12 mouse cellular contexts compared by ENCODE assay signal in the genomic region with DNA sequence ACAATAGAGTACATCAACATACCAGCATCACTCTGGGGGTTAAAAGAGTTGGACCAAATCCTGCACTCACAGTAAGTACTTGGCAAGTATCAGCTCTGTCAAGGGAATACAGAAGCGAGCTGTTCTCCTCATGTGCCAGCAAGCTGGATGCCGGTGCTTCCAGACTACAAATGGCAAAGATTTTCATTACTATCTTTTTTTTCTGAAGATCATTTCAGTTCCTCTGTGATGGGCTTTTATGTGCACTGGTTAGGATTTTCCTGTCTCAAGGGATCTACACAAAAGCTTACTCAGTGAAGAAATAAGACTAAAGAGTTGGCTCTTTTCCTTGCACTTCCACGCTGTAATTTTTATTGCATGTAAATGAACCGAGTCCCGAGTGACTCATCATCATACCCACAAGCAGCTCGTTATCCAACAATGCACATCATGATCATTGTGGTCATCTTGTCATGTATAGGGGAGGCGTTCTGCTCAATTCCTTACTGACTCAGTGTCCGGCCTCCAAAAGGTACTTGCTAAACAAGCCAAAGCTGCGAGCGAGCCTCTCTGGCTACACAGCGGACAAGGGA. TPM values are rescaled to one million over a fixed set of nuclear protein-coding genes. Genes with fewer than 3 reads are reported as not detected.
A peak's percentile ranks its signal among the peaks of the same experiment; 100 is the strongest.
DNase-seq lines count a peak whose midpoint lies in the region; ATAC-seq and TF ChIP-seq lines count a peak whose summit lies in the region.
"Had no signal": no experiment of that assay in that cellular context is flagged by ENCODE, and none has a peak within 500 bp of the region (broad histone marks: within the 10 kb centered on the region; RNA-seq: fewer than 3 reads in every experiment).

No protein-coding gene starts in this region.

- no peaks in the 10 kb centered on the region for H3K27me3 ChIP-seq in hindbrain, embryonic 14.5 days (ENCODE audit: control insufficient read depth, insufficient read depth, low read length)
- no peaks in the 10 kb centered on the region for H3K27me3 ChIP-seq in hindbrain, embryonic 10.5 days (ENCODE audit: insufficient read depth, poor library complexity, severe bottlenecking)
- H3K27me3 ChIP-seq in forebrain, embryonic 14.5 days (replicated peaks; ENCODE audit: control insufficient read depth, insufficient read depth, low read length) = no peaks in the 10 kb centered on the region
- no peaks in the 10 kb centered on the region for H3K27me3 ChIP-seq in myocyte (ENCODE audit: control insufficient read depth, insufficient read depth, insufficient read length)
- no peaks in the 10 kb centered on the region for H3K27me3 ChIP-seq in heart, adult 2 months (ENCODE audit: control insufficient read depth, insufficient read depth, low read length)
- H3K27me3 ChIP-seq: embryonic facial prominence, embryonic 13.5 days; liver, embryonic 12.5 days; megakaryocyte, embryonic 14.5 days had no signal

- H3K4me3 ChIP-seq in hindbrain, embryonic 14.5 days (replicated peaks; ENCODE audit: low read length) = no peak overlapping the region
- no peak overlapping the region for H3K4me3 ChIP-seq in hindbrain, embryonic 10.5 days
- H3K4me3 ChIP-seq in forebrain, embryonic 14.5 days (ENCODE audit: low read depth, low read length) = no peak overlapping the region
- H3K4me3 ChIP-seq in myocyte = no peak overlapping the region
- H3K4me3 ChIP-seq in heart, adult 2 months = no peak overlapping the region
- H3K4me3 ChIP-seq: embryonic facial prominence, embryonic 13.5 days; liver, embryonic 12.5 days; megakaryocyte, embryonic 14.5 days had no signal

- 59% methylated on average over 11 of the region's 11 CpGs for WGBS in hindbrain, embryonic 14.5 days
- WGBS in hindbrain, embryonic 10.5 days = 87% methylated on average over 11 of the region's 11 CpGs
- WGBS in forebrain, embryonic 14.5 days = 35% methylated on average over 11 of the region's 11 CpGs
- WGBS in heart, adult 2 months = 65% methylated on average over 11 of the region's 11 CpGs

- TF ChIP-seq POLR2A in myocyte (IDR thresholded peaks at IDR 0.05; ENCODE audit: insufficient read length, low read depth) = no peak
- TF ChIP-seq POLR2A in heart, adult 2 months (IDR thresholded peaks at IDR 0.05; ENCODE audit: insufficient read depth, low read depth, low read length) = no peak

- TF ChIP-seq CTCF in heart, adult 2 months (IDR thresholded peaks at IDR 0.05) = no peak

- H3K27ac ChIP-seq in hindbrain, embryonic 14.5 days = no peak overlapping the region
- H3K27ac ChIP-seq in hindbrain, embryonic 10.5 days = no peak overlapping the region
- H3K27ac ChIP-seq in forebrain, embryonic 14.5 days (ENCODE audit: low read depth, low read length) = no peak overlapping the region
- H3K27ac ChIP-seq in heart, adult 2 months = no peak overlapping the region
- H3K27ac ChIP-seq: embryonic facial prominence, embryonic 13.5 days; liver, embryonic 12.5 days had no signal

- no peaks in the 10 kb centered on the region for H3K79me2 ChIP-seq in myocyte (ENCODE audit: control insufficient read depth, insufficient read depth)
- H3K79me2 ChIP-seq in heart, adult 2 months (replicated peaks; ENCODE audit: control insufficient read depth, insufficient read depth, low read length) = no peaks in the 10 kb centered on the region

- intact Hi-C loops in heart, adult 2 months (cut with DNase I) = no loop called here

- TF ChIP-seq EP300 in heart, adult 2 months (IDR thresholded peaks at IDR 0.05; ENCODE audit: insufficient read depth, low read depth, low read length) = no peak

- peak; percentile 55 for ATAC-seq in hindbrain, embryonic 14.5 days (ENCODE audit: low FRiP score)
- peak; percentile 65; the same call in 1 of the 2 replicates for ATAC-seq in forebrain, embryonic 14.5 days
- no peak for ATAC-seq in inflammation-experienced regulatory T-cells, adult 6 months
- ATAC-seq: liver, embryonic 12.5 days had no signal

- no peaks in the 10 kb centered on the region for H3K36me3 ChIP-seq in hindbrain, embryonic 14.5 days (replicated peaks; ENCODE audit: control insufficient read depth, insufficient read depth)
- no peaks in the 10 kb centered on the region for H3K36me3 ChIP-seq in hindbrain, embryonic 10.5 days
- H3K36me3 ChIP-seq in forebrain, embryonic 14.5 days (ENCODE audit: control insufficient read depth, insufficient read depth, low read length) = no peaks in the 10 kb centered on the region
- no peaks in the 10 kb centered on the region for H3K36me3 ChIP-seq in myocyte (ENCODE audit: control insufficient read depth, insufficient read depth)
- no peaks in the 10 kb centered on the region for H3K36me3 ChIP-seq in heart, adult 2 months (ENCODE audit: control insufficient read depth, insufficient read depth, low read length)
- H3K36me3 ChIP-seq: embryonic facial prominence, embryonic 13.5 days; liver, embryonic 12.5 days had no signal

- H3K9me3 ChIP-seq in hindbrain, embryonic 14.5 days (ENCODE audit: control insufficient read depth, low read length) = no peaks in the 10 kb centered on the region
- H3K9me3 ChIP-seq in hindbrain, embryonic 10.5 days = no peaks in the 10 kb centered on the region
- H3K9me3 ChIP-seq in forebrain, embryonic 14.5 days (replicated peaks; ENCODE audit: control insufficient read depth, low read length) = no peaks in the 10 kb centered on the region
- H3K9me3 ChIP-seq: embryonic facial prominence, embryonic 13.5 days; liver, embryonic 12.5 days; megakaryocyte, embryonic 14.5 days had no signal

- peak; percentile 47 for DNase-seq in hindbrain, embryonic 14.5 days (ENCODE audit: low spot score)
- no peak for DNase-seq in hindbrain, embryonic 10.5 days (ENCODE audit: low spot score)
- DNase-seq in brain, adult 2 months (ENCODE audit: low read depth, low spot score) = peak; percentile 74
- DNase-seq in forebrain, embryonic 14.5 days (ENCODE audit: low spot score) = peak; percentile 70
- DNase-seq in kidney, postnatal 10 days = no peak
- no peak for DNase-seq in heart, adult 2 months
- DNase-seq: thymus, postnatal 14 days had no signal

- H3K9ac ChIP-seq in hindbrain, embryonic 14.5 days = no peak overlapping the region
- no peak overlapping the region for H3K9ac ChIP-seq in forebrain, embryonic 14.5 days (ENCODE audit: low read length)
- no peak overlapping the region for H3K9ac ChIP-seq in heart, adult 2 months (ENCODE audit: low read depth, low read length)
- H3K9ac ChIP-seq: embryonic facial prominence, embryonic 13.5 days; liver, embryonic 12.5 days had no signal

- no peak overlapping the region for H3K4me2 ChIP-seq in hindbrain, embryonic 14.5 days (replicated peaks)
- no peak overlapping the region for H3K4me2 ChIP-seq in forebrain, embryonic 14.5 days (ENCODE audit: low read length)
- peak overlapping the region; percentile 79 for H3K4me2 ChIP-seq in myocyte (ENCODE audit: low read depth)
- H3K4me2 ChIP-seq: embryonic facial prominence, embryonic 13.5 days; liver, embryonic 12.5 days had no signal

- H3ac ChIP-seq in myocyte (ENCODE audit: control insufficient read depth, insufficient read length) = no peak overlapping the region

- H3K4me1 ChIP-seq in hindbrain, embryonic 14.5 days (replicated peaks; ENCODE audit: control insufficient read depth, insufficient read depth, low read length) = peaks cover 9% of the 10 kb centered on the region
- no peaks in the 10 kb centered on the region for H3K4me1 ChIP-seq in hindbrain, embryonic 10.5 days (replicated peaks)
- 0 out of 2 replicates have a peak, but pooled peaks cover 2% of the 10 kb centered on the region for H3K4me1 ChIP-seq in forebrain, embryonic 14.5 days (ENCODE audit: control insufficient read depth, insufficient read depth, low read length)
- H3K4me1 ChIP-seq in heart, adult 2 months (ENCODE audit: control insufficient read depth, insufficient read depth, low read length) = no peaks in the 10 kb centered on the region
- H3K4me1 ChIP-seq: embryonic facial prominence, embryonic 13.5 days; liver, embryonic 12.5 days; megakaryocyte, embryonic 14.5 days had no signal

TF ChIP-seq in myocyte, 11 proteins besides CTCF, POLR2A, EP300 and RAD21:
- no peak for TF ChIP-seq SRF (IDR thresholded peaks at IDR 0.05; ENCODE audit: control insufficient read depth, insufficient read length, low read depth)
- TF ChIP-seq REST (IDR thresholded peaks at IDR 0.05; ENCODE audit: insufficient read depth, insufficient read length) = no peak

RNA-seq across cellular contexts. Expression of gene Mtrf1l, which starts 44.4 kb away (rescaled TPM):
- 11.6 and 12.2 TPM in 2 replicates for polyA plus RNA-seq in hindbrain, embryonic 14.5 days (2014; fragmentation: Nextera tagmentation; extraction: Ambion mirVana)
- 10.5 and 14.2 TPM in 2 replicates for polyA plus RNA-seq in hindbrain, embryonic 10.5 days (2016; fragmentation: Nextera tagmentation; extraction: Ambion mirVana)
- polyA plus RNA-seq in forebrain, embryonic 14.5 days (2014; fragmentation: Nextera tagmentation; extraction: Ambion mirVana) = 11.6 and 14.8 TPM in 2 replicates
- polyA plus RNA-seq in myocyte (2012; fragmentation: generic; extraction: Trizol) = 2.7 TPM
- polyA plus RNA-seq in inflammation-experienced regulatory T-cells, adult 6 months (2017; shearing (Covaris generic)) = 1 to 10 TPM; 3.6 to 9.8 (median 5.2) TPM
- total RNA-seq in heart, adult 2 months (2021) = 1 to 10 TPM; 8.4 to 9.6 TPM
- 1.6 and 3.5 TPM in 2 replicates for polyA plus RNA-seq in heart, adult 2 months (2012; rRNA removed)

RNA-seq across cellular contexts. Expression of gene Rgs17, which starts 54.1 kb away (rescaled TPM):
- 29.1 and 29.5 TPM in 2 replicates for polyA plus RNA-seq in hindbrain, embryonic 14.5 days (2014; fragmentation: Nextera tagmentation; extraction: Ambion mirVana)
- polyA plus RNA-seq in hindbrain, embryonic 10.5 days (2016; fragmentation: Nextera tagmentation; extraction: Ambion mirVana) = 0.98 and 1.3 TPM in 2 replicates
- polyA plus RNA-seq in forebrain, embryonic 14.5 days (2014; fragmentation: Nextera tagmentation; extraction: Ambion mirVana) = 7.6 and 11.7 TPM in 2 replicates
- 0.49 TPM for polyA plus RNA-seq in myocyte (2012; fragmentation: generic; extraction: Trizol)
- polyA plus RNA-seq in inflammation-experienced regulatory T-cells, adult 6 months (2017; shearing (Covaris generic)) = not detected
- under 1 TPM; 0.75 to 0.99 TPM for total RNA-seq in heart, adult 2 months (2021)
- polyA plus RNA-seq in heart, adult 2 months (2012; rRNA removed) = 0.25 and 0.53 TPM in 2 replicates

Comparison
In these comparisons a context has a peak if more than half of its experiments do, and no peak if none do; other contexts are left out.
1. DNase-seq: peak in hindbrain, embryonic 14.5 days (single experiment), brain, adult 2 months (single experiment) and forebrain, embryonic 14.5 days (single experiment); none in hindbrain, embryonic 10.5 days (single experiment), kidney, postnatal 10 days (single experiment) and heart, adult 2 months (0 of 2).